Mouse (Mus musculus) kidney, adult 2 months (tissue): ENCODE measurements around the gene Plekha6.

ENCODE experiments used
- CTCF ChIP-seq: fragments of 200-500 bp; conservative IDR thresholded peaks from 2 replicates; pipeline ENCODE4 v1.5.1; 2011; ENCODE audit warnings: low read depth, mild to moderate bottlenecking, control low read depth, low read length, moderate library complexity, mixed read lengths; ENCODE audit not compliant: insufficient read depth, insufficient read length
- POLR2A ChIP-seq: fragments of 200-500 bp; IDR thresholded peaks from one replicate; pipeline ENCODE4 v1.6.1; 2011; ENCODE audit warnings: low read depth, low read length, control low read depth

GRCm38 (mm10) chr1:133250761-133251160 is 86.8 kb downstream of the Plekha6 start:
- TF ChIP-seq CTCF (no peak), POLR2A (no peak)
